Mouse (Mus musculus) ovary, postnatal 14 days (tissue): ENCODE measurements around the gene Cstf3.

Experiments
- DNase-seq: peaks from one replicate; pipeline ENCODE4 v3.0.0; 2022; ENCODE audit warnings: low spot score

Gene Cstf3

DNA sequence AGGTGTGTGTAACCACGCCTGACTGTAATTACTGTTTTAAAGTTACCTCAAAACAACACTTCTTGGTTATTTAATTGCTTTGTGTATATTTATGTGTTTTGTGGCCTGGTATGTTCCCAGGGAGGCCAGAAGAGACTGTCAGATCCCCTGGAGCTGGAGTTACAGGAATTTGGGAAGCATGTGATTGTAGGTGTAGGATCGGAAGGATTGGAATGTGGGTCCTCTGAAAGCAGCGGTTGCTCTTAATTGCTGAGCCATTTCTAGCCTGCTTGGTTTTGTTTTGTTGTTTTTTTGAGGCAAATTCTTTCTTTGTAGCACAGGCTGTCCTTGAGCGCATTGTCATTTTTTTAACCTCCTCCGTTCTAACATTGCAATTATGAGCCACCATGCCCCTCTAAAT, 14.4 kb downstream of the Cstf3 start:
- no peak for DNase-seq

DNA sequence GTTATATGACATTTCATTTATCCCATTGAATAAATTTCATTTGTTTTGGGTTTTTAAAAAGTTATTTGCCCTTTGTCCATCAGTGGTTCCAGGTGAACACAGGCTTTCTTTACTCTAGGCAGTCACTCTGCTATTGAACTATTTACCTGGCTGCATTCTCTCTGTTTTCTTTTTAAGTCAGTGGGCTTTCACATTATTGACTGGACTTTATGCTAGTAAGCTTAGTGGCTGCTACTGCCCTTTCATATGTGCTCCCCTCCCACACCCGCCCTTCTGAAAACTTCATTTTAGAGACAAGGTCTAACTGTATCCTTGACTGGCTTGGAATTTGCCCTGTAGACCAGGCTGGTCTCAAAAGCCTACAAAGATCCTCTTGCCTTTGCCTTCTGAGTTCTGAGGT, 15.2 kb downstream of the Cstf3 start:
- no peak for DNase-seq

DNA sequence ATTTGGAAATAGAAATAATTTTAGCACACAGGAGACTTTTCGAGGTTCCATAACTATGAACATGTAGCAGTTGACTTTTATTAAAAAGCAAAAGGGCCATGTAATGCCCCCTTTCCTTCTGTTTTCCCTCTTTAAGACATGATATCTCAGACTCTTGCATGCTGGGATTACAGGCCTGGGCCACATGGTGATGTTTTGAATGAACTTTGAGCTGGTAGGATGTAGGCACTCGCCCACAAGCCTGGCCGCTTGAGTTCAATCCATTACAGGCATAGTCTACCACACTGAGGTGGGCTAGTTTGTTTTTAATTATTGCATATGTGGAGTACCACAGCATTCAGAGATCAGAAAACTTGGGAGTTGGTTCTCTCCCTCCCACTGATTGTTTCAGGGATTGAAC, 24.5 kb downstream of the Cstf3 start:
- no peak for DNase-seq

DNA sequence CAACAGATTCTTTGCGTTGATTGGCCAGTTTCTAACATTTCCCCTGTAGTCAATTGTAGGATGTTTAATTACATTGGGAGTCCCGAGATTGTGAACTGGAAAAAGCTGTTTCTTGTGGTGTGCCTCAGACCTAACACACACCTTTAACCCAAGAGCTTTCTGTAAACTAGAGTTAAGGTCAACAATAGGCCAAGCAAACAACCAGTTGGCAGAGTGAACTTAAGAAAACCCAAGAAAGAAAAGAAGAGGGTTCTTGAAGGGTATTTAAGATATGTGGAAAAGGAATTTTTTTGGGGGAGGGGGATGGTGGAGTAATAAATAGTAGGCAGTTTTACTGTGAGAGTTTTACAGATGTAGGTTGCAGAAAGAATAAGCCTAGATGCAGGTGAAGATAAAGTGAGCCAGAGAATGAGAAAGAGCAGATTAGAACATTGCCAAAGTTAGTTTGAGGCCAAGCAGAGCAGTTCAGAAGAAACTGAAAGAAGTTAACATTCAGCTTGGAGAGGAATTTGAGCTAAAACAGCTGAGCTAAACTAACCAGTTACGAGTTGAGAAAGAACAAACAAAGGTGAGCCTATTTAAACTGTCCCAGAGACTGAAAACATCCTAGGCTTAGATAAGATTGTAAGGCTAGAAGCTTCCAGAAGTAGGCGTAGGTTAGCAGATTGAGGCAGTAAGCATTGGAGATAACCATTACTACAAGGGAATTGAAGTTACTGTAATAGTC, 25.8 kb downstream of the Cstf3 start:
- no peak for DNase-seq

DNA sequence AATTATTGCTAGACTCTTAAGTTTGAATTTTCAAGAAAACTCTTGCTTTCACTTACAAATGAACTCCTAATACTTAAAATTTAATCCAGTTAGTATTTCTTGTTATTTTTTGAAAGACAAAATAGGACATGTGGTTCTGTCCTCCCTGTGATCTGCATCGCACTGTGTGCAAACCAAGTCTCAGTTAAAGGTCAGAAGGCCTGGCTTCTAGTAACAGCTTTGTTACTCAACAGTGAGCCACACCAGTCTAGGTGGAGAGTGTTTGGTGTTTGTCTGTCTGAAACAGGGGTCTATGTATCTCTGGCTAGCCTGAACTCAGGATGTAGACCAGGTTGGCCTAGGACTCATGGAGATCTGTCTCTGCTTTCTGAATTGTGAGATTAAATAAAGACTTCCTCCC, 68.3 kb downstream of the Cstf3 start:
- no peak for DNase-seq

DNA sequence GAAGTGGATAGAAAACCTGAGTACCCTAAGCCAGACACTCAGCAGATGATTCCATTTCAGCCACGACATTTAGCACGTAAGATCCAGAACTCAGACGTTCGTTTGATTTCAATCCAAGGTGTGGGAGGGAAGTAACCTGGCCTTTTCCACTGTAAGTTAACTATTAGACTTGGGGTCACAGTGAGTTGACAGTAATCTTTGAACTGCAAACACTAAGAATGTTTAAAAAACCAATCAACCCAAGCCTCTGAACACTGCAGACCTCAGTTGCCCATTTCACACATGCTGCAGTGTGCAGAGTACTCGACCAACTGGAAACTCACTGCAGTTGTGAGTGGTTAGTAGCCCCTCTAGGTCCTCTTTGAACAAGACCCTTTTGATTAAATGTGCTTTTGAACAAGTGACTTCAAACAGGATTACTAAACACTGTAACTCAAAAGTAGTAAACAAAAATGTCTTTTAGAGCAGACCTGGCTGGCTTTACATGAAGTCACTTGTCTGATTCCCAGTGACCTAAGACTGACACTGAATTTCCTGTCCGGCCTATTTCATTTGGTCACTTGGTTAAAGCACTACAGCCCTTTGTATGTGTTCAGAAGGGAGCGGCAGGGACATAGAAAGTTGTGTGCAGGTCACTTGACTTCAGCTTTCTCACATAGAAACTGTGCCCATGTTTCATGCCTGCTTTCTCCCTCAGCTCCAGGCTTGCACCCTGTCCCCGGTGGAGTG, 73.2 kb downstream of the Cstf3 start:
- DNase-seq: no peak

DNA sequence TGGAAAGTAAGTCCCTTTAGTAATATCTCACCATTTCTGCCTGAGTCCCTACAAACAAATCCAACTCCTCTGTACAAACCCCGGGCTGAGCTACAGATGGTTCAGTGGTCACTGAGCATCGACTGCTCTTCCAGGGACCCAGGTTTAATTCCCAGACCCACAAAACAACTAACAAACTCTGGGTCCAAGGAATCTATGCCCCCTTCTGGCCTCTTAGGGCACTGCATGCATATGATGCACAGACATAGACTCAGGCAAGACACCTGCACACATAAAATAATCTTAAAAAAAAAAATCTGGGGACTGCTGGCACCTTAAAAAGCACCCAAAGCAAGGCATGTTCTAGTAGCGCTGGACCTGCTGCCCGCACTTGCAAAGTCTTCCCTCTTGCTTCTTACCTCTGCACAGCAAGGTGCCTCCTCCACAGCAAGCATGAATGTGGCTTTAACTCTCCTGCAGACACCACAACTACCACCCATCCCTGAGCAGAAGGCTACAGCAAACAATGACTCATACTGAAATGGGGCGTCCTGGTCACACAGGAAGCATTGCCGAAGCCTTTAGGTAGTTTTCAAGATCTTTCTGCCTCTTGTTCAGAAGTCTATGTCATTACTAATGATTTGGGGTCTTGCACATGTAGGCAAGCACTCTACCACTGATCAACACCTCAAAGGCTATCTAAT, 78.9 kb downstream of the Cstf3 start:
- DNase-seq: no peak

DNA sequence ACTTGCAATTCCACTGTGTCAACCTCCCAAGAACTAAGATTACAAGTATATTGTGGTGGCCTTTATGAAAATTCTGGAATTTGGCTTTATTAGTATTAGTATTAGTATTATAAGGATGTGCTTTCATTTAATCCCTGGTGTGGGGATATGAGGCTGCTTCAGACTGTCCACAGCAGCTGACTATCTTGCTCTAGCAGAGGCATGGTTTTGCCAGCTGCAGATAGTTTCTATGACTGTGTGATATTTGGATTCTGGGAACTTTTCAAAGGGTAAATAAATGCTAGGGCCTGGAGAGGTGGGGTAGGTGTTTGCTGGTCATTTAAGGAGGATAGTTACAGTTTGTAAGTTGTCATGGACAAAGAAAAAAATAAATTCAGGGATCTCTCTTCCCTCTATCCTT, 81.4 kb downstream of the Cstf3 start:
- DNase-seq: no peak

DNA sequence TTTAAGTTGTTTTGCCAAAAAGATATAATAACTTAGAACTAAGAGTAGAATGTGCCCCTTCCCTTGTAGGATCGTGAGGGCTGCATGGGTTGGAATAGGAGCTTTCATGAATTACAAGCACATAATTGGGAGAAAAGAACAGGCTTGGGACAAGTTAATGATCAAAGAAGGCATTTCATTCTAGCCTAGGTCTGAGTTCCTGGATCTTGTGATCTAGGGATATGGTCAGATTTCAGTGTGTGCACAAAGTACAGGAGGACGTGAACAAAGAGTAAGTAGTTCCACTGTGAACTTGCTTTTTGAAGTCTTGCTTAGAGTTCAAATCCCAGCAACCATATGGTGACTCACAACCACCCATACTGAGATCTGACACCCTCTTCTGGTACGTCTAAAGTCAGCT, 87.0 kb downstream of the Cstf3 start:
- no peak for DNase-seq

DNA sequence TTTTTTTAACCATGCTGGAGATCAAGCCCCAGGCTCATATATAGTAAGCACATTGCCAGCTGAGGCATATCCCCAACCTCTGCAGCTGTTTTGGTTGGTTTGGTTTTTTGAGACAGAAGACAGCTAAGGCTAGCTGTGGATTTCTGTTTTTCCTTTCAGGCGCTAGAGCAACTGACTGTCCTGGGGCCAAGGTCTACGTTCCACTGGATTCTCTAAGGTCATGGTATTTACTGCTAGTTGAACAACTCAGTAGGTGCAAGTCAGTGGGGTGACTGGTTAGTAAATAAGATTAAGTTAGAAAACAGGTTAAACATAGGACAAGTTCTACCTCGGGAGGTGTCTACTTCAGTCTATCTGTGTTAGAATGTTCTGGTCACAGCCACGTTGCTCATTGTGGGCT, 94.4 kb downstream of the Cstf3 start:
- no peak for DNase-seq

DNA sequence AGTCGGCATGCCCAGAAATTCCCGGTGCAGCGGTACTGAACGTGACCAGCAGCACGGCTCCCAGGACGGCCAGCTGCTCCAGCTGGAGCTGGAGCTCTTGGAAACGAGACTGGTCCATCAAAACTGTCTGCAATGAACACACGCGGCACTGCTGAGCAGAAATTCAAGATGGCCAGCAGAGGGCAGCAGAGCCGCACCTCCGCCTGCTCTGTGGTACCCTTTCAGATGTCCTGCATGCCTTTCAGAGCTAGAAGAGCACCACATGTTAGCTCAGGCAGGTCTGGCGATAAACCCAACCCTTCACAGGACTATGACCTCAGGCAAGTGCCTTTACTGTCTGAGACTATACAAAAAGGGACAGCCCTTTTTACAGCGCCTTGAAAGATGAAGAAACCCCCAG, 95.1 kb downstream of the Cstf3 start:
- DNase-seq: peak; percentile 64

DNA sequence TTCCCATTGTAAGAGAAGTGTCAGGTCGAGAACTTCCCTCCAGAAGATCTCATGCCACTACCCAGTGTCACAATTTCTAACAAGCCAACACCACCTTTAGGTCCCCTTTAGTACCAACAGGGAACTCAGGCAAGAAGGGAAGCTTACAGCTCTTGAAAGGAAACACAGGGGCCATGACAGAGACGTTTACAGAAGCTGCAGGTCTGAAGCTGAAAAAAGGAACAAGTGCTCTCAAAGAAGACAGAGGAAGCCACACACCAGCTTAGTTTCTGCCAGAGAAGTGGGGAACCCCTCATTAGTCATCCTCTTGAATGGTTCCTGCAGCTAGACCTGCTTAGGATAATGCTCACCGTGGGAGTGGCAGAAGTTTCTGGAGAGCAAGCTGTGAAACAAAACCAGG, 96.9 kb downstream of the Cstf3 start:
- no peak for DNase-seq

DNA sequence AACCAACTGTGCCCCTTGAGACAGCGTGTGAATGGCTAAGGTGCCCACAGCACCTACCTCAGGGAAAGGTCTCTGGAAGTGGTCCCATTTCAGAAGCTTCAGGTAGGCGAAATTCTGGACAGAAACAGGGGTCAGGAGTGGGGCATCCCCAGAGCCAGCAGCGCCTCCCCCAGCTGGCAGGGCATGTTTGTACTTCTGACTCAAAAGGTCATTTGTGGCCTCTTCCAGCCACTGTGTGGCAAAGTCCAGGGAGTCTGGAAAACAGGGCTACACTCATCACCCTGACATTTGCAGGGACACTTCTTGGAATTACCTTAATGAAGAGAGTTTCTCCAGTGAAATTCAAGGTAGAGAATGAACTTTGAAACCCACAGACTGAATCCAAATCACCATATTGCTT, 98.0 kb downstream of the Cstf3 start:
- no peak for DNase-seq

DNA sequence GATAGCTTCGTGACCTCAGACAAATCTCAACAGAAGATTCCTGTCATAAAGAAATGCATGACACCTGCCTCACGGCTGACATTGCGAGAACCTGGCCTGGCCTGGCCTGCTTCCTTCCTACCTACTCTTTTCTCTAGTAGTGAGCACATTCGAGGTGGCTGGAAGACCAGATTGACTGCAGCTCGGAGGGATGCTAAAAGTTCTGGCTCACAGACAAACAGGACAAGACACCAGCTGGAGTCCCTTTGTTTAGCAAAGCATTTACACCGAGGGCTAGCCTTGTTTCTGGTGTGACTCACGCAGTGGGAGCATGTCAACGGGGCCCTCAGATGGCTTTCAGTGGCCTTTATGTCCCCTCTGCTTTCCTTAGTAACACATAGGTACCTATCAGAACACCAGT, 98.4 kb downstream of the Cstf3 start:
- DNase-seq: no peak

DNA sequence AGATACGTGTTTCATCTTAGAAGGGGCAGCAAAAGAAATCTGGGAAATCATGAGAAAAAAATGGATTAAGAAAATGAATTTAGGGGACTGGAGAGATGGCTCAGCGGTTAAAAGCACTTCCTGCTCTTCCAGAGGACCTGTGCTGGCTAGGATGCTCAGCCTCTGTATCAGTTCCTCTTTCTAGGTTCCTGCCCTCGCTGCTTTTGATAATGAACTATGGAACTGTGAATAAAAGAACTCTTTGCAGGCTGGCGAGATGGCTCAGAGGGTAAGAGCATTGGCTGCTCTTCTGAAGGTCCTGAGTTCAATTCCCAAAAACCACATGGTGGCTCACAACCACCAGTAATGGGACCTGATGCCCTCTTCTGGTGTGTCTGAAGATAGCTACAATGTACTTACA, 100.4 kb downstream of the Cstf3 start:
- no peak for DNase-seq

DNA sequence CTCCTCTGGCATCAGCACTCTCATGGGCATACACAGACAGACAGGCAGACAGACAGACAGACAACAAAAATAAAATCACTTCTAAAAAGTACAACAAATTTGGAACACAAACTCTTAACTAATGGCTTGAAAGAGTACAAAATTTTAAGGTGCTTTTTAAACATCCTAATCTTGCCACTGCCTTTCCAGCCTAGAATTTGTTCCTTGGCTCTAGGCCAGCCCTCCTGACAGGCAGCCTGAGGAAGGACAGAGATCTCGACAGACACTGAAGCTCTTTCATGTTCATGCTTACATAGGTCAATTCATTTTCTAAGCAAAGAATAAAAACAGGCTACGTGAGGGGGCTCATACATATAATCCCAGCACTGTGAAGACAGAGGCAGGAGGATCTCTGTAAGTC, 102.2 kb downstream of the Cstf3 start:
- DNase-seq: no peak

DNA sequence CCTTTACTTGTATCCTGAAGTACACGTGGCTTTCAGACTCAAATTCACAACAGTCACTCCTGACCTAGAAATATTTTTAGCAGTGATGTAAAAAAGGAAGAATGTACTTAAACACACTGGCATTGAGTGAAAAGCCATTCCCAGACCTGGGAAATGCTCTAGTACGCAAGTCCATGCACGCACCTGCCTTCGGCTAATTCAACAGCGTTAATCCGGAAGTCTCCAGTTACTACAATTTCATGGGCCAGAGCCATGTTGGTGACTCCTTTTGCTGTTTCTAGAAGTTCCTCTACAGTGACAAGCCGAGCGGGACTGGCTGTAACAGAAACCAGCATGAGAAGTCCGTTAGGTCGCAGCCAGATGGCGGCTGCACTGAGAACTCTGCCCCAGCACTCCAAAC, 109.3 kb downstream of the Cstf3 start:
- no peak for DNase-seq

DNA sequence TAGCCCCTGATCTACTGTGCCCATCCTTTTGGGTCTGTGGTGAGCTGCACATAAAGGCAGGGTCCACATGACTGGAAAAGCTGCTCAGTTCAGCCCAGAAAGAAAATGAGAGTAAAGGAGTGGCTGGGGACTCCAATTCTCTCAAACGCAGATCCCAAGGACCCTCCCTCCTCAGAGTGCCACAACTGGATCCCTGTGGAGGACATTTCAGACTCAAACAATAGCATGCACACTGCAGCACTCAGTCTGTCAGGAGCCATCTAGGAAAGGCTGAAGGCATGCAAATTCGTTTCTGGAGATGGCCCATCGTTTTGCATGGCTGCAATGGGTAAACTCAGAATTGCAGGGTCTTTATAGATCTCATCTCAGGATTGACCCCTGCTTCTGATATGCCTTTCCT, 112.8 kb downstream of the Cstf3 start:
- DNase-seq: no peak

DNA sequence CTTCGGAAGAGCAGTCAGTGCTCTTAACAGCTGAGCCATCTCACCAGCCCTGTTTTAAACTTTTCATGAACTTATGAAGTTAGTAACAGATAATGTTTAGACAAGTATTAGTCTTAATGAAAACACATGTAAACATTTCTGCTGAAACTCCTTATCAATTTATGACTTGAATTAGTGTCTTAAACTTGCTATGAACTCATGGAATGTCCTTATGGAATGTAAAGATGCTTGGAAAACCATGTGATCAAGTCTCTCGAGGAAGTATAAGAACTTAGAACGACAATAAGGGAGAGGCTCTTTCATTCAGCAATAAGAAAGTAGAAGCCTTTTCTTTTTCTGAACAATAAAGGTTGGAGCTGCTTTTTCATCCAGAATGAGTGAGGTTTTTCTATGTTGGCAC, 114.0 kb downstream of the Cstf3 start:
- DNase-seq: no peak

DNA sequence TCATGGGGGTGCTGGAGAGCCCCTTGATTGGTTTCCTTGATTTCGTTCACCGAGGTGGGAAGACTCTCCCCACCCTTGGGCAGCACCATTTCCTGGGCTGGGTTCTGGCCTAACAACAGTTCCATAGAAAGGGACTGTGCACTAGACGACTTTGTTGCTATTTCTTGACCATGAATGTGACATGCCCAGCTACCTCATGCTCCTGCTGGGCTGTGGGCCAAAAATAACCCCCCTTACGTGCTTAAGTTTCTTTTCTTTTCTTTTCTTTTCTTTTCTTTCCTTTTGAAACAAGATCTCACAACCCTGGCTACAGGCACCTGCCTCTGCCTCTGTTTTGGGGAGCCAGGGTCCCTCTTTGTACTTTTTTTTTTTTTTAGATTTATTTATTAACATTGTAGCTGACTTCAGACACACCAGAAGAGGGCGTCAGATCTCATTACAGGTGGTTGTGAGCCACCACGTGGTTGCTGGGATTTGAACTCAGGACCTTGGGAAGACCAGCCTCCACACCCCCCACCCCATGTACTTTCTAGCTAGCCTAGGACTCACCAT, 119.5 kb downstream of the Cstf3 start:
- DNase-seq: no peak

DNA sequence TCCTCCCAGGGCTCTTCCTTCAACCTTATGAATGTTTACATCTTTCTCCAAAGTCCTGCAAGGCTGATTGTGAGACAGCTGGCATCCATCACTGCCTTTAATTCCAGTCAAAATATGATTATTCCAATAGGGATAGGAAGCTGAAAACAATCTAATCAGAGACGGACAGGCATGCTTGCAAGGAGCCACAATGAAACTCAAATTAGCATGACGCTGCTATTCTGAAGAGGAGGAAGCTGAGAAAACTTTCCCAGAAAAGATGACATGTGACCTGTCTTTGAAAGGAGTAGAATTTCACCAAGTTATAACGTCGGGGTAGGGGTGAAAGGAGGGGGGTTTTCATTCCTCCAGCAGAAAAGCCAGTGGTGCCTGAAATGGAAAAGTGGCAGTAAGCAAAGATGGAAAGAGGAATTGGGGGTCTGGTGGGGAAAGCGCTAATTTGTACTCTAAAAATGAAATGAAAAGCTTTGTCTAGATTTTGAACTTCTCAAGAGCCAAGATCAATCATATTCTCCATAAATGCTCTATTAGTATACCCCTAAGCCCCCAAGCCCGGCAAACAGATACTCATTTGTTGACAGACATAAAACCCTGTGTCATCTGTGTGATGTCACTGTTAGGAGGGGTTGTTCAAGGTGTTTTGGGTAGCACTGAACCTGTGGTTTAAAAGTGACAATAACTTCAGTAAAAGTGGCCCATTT, 120.5 kb downstream of the Cstf3 start:
- DNase-seq: no peak
